Mouse (Mus musculus) B cell, adult (primary cell): ENCODE results near the gene Sprr2d. TPM values are rescaled to one million over a fixed set of nuclear protein-coding genes. Genes with fewer than 3 reads are reported as not detected.

ENCODE experiments used
- total RNA-seq: library from RNA; stranded (reverse); gene quantifications from 4 replicates; pipeline ENCODE4 v1.2.4, GENCODE M21; 2023; ENCODE audit not compliant: inconsistent age

The Sprr2d gene
- not detected in 4 replicates for total RNA-seq

GRCm38 (mm10) chr3:92338840-92339239 lies at the start of gene Sprr2d:
Gene Sprr2d, plus strand, starts transcription at chr3:92339140.

GRCm38 (mm10) chr3:92316320-92316719 lies 22.6 kb upstream of the Sprr2d start, which contains the start of gene Sprr2b:
Gene Sprr2b, plus strand, starts transcription at chr3:92316620.

DNA sequence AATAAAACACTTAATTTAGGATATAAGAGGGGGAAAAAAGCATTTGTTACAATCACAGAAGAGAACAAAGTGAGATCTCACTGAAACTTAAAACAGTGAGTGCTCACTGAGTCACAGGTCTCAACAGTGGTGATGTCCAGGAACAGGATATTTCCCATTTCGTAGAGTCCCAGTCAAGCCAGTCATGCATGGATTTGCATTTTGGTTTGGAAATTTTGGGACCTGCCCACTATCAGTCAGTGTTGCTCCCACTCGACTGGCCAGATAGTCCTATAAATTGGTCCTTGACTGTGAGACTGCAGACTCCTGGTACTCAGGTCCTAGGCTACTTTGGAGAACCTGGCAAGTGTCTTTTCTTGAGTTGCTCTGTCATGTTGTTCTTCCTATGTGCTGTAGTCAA lies 12.9 kb downstream of the Sprr2d start, which contains the start of gene Sprr2e:
Sprr2e (plus strand) TSS at position 301 of the 400 bp plus-strand sequence.

DNA sequence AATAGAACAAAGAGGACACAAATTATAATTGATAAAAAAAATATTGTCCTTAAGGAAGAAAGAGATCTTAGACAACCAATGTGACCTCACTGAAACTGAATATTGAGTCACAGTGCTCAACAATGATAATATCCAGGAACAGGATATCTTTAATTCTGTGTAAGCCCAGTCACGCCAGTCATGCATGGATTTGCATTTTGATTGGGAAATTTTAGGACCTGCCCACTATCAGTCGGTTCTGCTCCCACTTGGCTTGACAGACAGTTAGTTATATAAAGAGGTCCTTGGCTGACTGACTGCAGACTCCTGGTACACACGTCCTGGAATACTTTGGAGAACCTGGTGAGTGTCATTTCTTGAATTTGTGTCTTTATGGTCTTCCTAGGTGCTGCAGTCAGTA lies 25.9 kb downstream of the Sprr2d start, which contains the start of gene Sprr2f:
Sprr2f (plus strand) TSS at position 301 of the 400 bp plus-strand sequence.

GRCm38 (mm10) chr3:92385385-92385784 lies 46.4 kb downstream of the Sprr2d start, which contains the start of gene Sprr2h:
Gene Sprr2h, plus strand, starts transcription at chr3:92385685.

Other genes with a start within 250 kb of the Sprr2d start
- not detected in 4 replicates for gene Prr9, start 215.2 kb upstream of the Sprr2d start, total RNA-seq
- gene Lelp1, start 196.4 kb upstream of the Sprr2d start, total RNA-seq: not detected in 4 replicates
- not detected in 4 replicates for gene Sprr2a1, start 123.3 kb upstream of the Sprr2d start, total RNA-seq
- gene Sprr2a2, start 123.2 kb upstream of the Sprr2d start, total RNA-seq: not detected in 4 replicates
- not detected in 4 replicates for gene Sprr2a3, start 53.7 kb upstream of the Sprr2d start, total RNA-seq
- gene Sprr2b, start 22.5 kb upstream of the Sprr2d start, total RNA-seq: not detected in 4 replicates
- gene Sprr2e, start 13.0 kb downstream of the Sprr2d start, total RNA-seq: not detected in 4 replicates
- gene Sprr2f, start 26.0 kb downstream of the Sprr2d start, total RNA-seq: not detected in 4 replicates
- not detected in 4 replicates for gene Sprr2h, start 46.5 kb downstream of the Sprr2d start, total RNA-seq
- not detected in 4 replicates for gene Sprr2i, start 68.9 kb downstream of the Sprr2d start, total RNA-seq
- not detected in 4 replicates for gene Sprr2j-ps, start 78.9 kb downstream of the Sprr2d start, total RNA-seq
- gene Gm9774, start 90.3 kb downstream of the Sprr2d start, total RNA-seq: 0.77 to 2.1 TPM in 2 of 4 replicates, not detected in the others
- gene Sprr2k, start 93.4 kb downstream of the Sprr2d start, total RNA-seq: not detected in 4 replicates
- gene Sprr1b, start 99.6 kb downstream of the Sprr2d start, total RNA-seq: not detected in 4 replicates
- gene Sprr3, start 119.6 kb downstream of the Sprr2d start, total RNA-seq: not detected in 4 replicates
- gene Sprr1a, start 146.8 kb downstream of the Sprr2d start, total RNA-seq: not detected in 4 replicates
- gene Sprr4, start 161.4 kb downstream of the Sprr2d start, total RNA-seq: not detected in 4 replicates
- gene 2310046K23Rik, start 195.4 kb downstream of the Sprr2d start, total RNA-seq: not detected in 4 replicates
- gene Ivl, start 234.6 kb downstream of the Sprr2d start, total RNA-seq: not detected in 4 replicates
- gene Smcp, start 249.9 kb downstream of the Sprr2d start, total RNA-seq: not detected in 4 replicates